Mouse (Mus musculus) thymus, adult 2 months (tissue): ENCODE measurements around the gene Slc40a1.

Source experiments
- CTCF ChIP-seq: fragments of 200-500 bp; IDR thresholded peaks from 2 replicates; pipeline ENCODE4 v1.5.1; 2012; ENCODE audit warnings: mild to moderate bottlenecking, control low read depth, low read length, moderate library complexity, borderline replicate concordance; ENCODE audit not compliant: control insufficient read depth, poor library complexity, insufficient read depth; ENCODE audit errors: extremely low read depth
- POLR2A ChIP-seq: fragments of 200-500 bp; IDR thresholded peaks from 2 replicates; pipeline ENCODE4 v1.6.1; 2012; ENCODE audit warnings: mild to moderate bottlenecking, low read length, control low read depth, moderate library complexity; ENCODE audit not compliant: control insufficient read depth, poor library complexity, insufficient read depth; ENCODE audit errors: extremely low read depth

DNA sequence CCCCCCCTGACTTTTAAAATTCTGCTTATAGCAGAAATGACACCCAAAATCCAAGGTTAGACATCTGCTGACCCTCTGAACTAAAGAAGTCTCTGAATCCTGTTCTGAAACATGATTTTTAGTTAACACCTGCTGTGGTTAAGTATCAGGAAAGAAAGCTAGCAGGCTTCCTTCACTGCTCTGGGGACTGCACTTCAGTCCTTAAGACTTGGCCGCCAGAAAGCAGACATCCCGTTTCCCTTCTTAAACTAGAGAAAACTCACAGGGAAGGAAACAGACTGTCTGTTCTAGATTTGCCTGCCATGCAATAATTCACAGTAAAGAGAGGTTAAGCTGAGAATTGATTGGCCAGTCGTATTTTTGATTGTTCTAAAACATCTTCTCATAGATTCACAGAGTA lies 10.1 kb downstream of the Slc40a1 start:
- TF ChIP-seq CTCF (no peak), POLR2A (no peak)
